Mouse (Mus musculus): ENCODE measurements around the gene Abi3bp. TPM values are rescaled to one million over a fixed set of nuclear protein-coding genes. Genes with fewer than 3 reads are reported as not detected.

The Abi3bp gene
- total RNA-seq, 2 experiments from 2014 or later: 10.3 to 20.0 TPM

- Histone ChIP-seq H3K27ac (no peak overlapping the region), H3K4me3 (no peak overlapping the region)
- no peak for DNase-seq (ENCODE audit: extremely low spot score in 1 of 2, low spot score in 2 of 2)
- peak; percentile 41 for TF ChIP-seq CTCF (IDR thresholded peaks at IDR 0.05)
- intact Hi-C loops (cut with DNase I): loop anchor here (5.0 kb wide), 1 partner anchor 153 kb away; no protein-coding TSS in a partner anchor
Observed at GRCm38 (mm10) chr16:56524359-56524758, 46.7 kb downstream of the Abi3bp start.

- intact Hi-C loops (cut with DNase I): no loop called here
- no peak for DNase-seq (ENCODE audit: extremely low spot score in 1 of 2, low spot score in 2 of 2)
- H3K27ac ChIP-seq: no peak overlapping the region
- TF ChIP-seq CTCF (IDR thresholded peaks at IDR 0.05): no peak
- H3K4me3 ChIP-seq: no peak overlapping the region
Observed at GRCm38 (mm10) chr16:56526482-56526881, 48.8 kb downstream of the Abi3bp start.

- no peak for DNase-seq (ENCODE audit: extremely low spot score in 1 of 2, low spot score in 2 of 2)
- Histone ChIP-seq H3K27ac (no peak overlapping the region), H3K4me3 (no peak overlapping the region)
- TF ChIP-seq CTCF (IDR thresholded peaks at IDR 0.05): no peak
- intact Hi-C loops (cut with DNase I): no loop called here
Observed at GRCm38 (mm10) chr16:56528079-56528688, 50.5 kb downstream of the Abi3bp start.

GRCm38 (mm10) chr16:56579536-56579935, 101.9 kb downstream of the Abi3bp start:
- DNase-seq (ENCODE audit: extremely low spot score in 1 of 2, low spot score in 2 of 2): no peak
- TF ChIP-seq CTCF (IDR thresholded peaks at IDR 0.05): no peak
- Histone ChIP-seq H3K27ac (no peak overlapping the region), H3K4me3 (no peak overlapping the region)
- intact Hi-C loops (cut with DNase I): no loop called here

- TF ChIP-seq CTCF (IDR thresholded peaks at IDR 0.05): no peak
- Histone ChIP-seq H3K4me3 (no peak overlapping the region), H3K27ac (no peak overlapping the region)
- intact Hi-C loops (cut with DNase I): no loop called here
- no peak for DNase-seq (ENCODE audit: extremely low spot score in 1 of 2, low spot score in 2 of 2)
Observed at GRCm38 (mm10) chr16:56593581-56593980, 115.9 kb downstream of the Abi3bp start.

- Histone ChIP-seq H3K27ac (no peak overlapping the region), H3K4me3 (no peak overlapping the region)
- intact Hi-C loops (cut with DNase I): no loop called here
- DNase-seq (ENCODE audit: extremely low spot score in 1 of 2, low spot score in 2 of 2): peak; percentile 11 to 13
- TF ChIP-seq CTCF (IDR thresholded peaks at IDR 0.05): no peak
Observed at GRCm38 (mm10) chr16:56594866-56595265, 117.2 kb downstream of the Abi3bp start.

GRCm38 (mm10) chr16:56598427-56598826, 120.7 kb downstream of the Abi3bp start:
- intact Hi-C loops (cut with DNase I): no loop called here
- Histone ChIP-seq H3K4me3 (no peak overlapping the region), H3K27ac (no peak overlapping the region)
- TF ChIP-seq CTCF (IDR thresholded peaks at IDR 0.05): no peak
- DNase-seq (ENCODE audit: extremely low spot score in 1 of 2, low spot score in 2 of 2): no peak

- Histone ChIP-seq H3K27ac (no peak overlapping the region), H3K4me3 (no peak overlapping the region)
- DNase-seq (ENCODE audit: extremely low spot score in 1 of 2, low spot score in 2 of 2): no peak
- no peak for TF ChIP-seq CTCF (IDR thresholded peaks at IDR 0.05)
- intact Hi-C loops (cut with DNase I): no loop called here
Observed at GRCm38 (mm10) chr16:56602394-56602793, 124.7 kb downstream of the Abi3bp start.

- Histone ChIP-seq H3K27ac (no peak overlapping the region), H3K4me3 (no peak overlapping the region)
- DNase-seq (ENCODE audit: extremely low spot score in 1 of 2, low spot score in 2 of 2): no peak
- TF ChIP-seq CTCF (IDR thresholded peaks at IDR 0.05): no peak
- intact Hi-C loops (cut with DNase I): loop anchor here (5.0 kb wide), 1 partner anchor 223 kb away; no protein-coding TSS in a partner anchor
Observed at GRCm38 (mm10) chr16:56610572-56610971, 132.9 kb downstream of the Abi3bp start.

GRCm38 (mm10) chr16:56611096-56611867, 133.6 kb downstream of the Abi3bp start:
- intact Hi-C loops (cut with DNase I): loop anchor here (5.0 kb wide), 1 partner anchor 224 kb away; no protein-coding TSS in a partner anchor
- no peak for TF ChIP-seq CTCF (IDR thresholded peaks at IDR 0.05)
- H3K27ac ChIP-seq: no peak overlapping the region
- DNase-seq (ENCODE audit: extremely low spot score in 1 of 2, low spot score in 2 of 2): no peak
- no peak overlapping the region for H3K4me3 ChIP-seq

GRCm38 (mm10) chr16:56638544-56638943, 160.9 kb downstream of the Abi3bp start:
- DNase-seq (ENCODE audit: extremely low spot score in 1 of 2, low spot score in 2 of 2): no peak
- no peak overlapping the region for H3K27ac ChIP-seq
- intact Hi-C loops (cut with DNase I): no loop called here
- no peak for TF ChIP-seq CTCF (IDR thresholded peaks at IDR 0.05)
- H3K4me3 ChIP-seq: no peak overlapping the region

GRCm38 (mm10) chr16:56645251-56645650, 167.6 kb downstream of the Abi3bp start:
- Histone ChIP-seq H3K27ac (no peak overlapping the region), H3K4me3 (no peak overlapping the region)
- no peak for DNase-seq (ENCODE audit: extremely low spot score in 1 of 2, low spot score in 2 of 2)
- intact Hi-C loops (cut with DNase I): no loop called here
- TF ChIP-seq CTCF (IDR thresholded peaks at IDR 0.05): no peak

All from left cerebral cortex, adult 2 months (tissue).